Mouse (Mus musculus): Measurements from ENCODE around the gene Kdm4a.

GRCm38 (mm10) chr4:118122078-118122477 is 57.8 kb downstream of the Kdm4a start:
- TF ChIP-seq CTCF (conservative IDR thresholded peaks at IDR 0.05; ENCODE audit: low read length) (no peak), NANOG (IDR thresholded peaks at IDR 0.05; ENCODE audit: borderline replicate concordance, low read length) (no peak)

Measured in E14TG2a.4 (cell line).